Comparison of ENCODE assay signal across 36 mouse cellular contexts in the genomic region with DNA sequence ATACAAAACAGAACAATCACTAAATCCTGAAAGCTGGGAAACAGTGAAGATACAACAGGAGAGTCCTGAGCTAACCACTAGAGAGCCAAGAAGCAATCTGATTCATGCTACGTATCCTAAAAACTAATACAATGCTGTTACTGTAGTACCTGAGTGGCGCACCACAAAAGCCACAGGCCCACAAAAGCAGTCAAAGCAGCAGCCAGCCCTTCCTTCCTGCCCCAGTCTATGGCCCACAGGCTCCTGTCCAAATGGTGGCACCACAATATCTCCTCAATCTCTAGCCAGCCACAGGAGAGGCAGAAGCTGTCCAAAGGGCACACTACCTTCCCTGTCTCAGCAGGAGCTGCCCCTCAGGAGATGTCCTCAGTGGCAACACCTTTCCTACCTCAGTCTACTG. TPM values are rescaled to one million over a fixed set of nuclear protein-coding genes. Genes with fewer than 3 reads are reported as not detected.
"Had no signal": no experiment of that assay in that cellular context is flagged by ENCODE, and none has a peak within 500 bp of the region (broad histone marks: within the 10 kb centered on the region; RNA-seq: fewer than 3 reads in every experiment).

No protein-coding gene starts in this region.

- ATAC-seq: hindbrain, postnatal 0 days; intestine, embryonic 16.5 days; liver, embryonic 12.5 days had no signal

- H3K4me1 ChIP-seq: heart, embryonic 10.5 days; heart, embryonic 12.5 days; hindbrain, embryonic 10.5 days; hindbrain, embryonic 12.5 days; hindbrain, embryonic 15.5 days; kidney, embryonic 15.5 days; limb, embryonic 13.5 days; limb, embryonic 15.5 days; liver, embryonic 12.5 days had no signal

- DNase-seq: gastrocnemius, postnatal 14 days had no signal

- H3K9ac ChIP-seq: heart, embryonic 12.5 days; hindbrain, embryonic 12.5 days; hindbrain, embryonic 15.5 days; kidney, embryonic 15.5 days; limb, embryonic 13.5 days; limb, embryonic 15.5 days; liver, embryonic 12.5 days; liver, embryonic 14.5 days had no signal

- H3K27ac ChIP-seq: heart, embryonic 10.5 days; hindbrain, embryonic 10.5 days; hindbrain, embryonic 12.5 days; hindbrain, embryonic 15.5 days; hindbrain, postnatal 0 days; kidney, embryonic 15.5 days; kidney, postnatal 0 days; limb, embryonic 13.5 days; limb, embryonic 15.5 days; liver, embryonic 12.5 days; liver, embryonic 14.5 days had no signal

- H3K9me3 ChIP-seq: heart, embryonic 10.5 days; heart, embryonic 12.5 days; hindbrain, embryonic 10.5 days; hindbrain, embryonic 12.5 days; hindbrain, embryonic 15.5 days; kidney, embryonic 15.5 days; limb, embryonic 13.5 days; limb, embryonic 15.5 days; liver, embryonic 12.5 days had no signal

- H3K4me2 ChIP-seq: heart, embryonic 12.5 days; hindbrain, embryonic 12.5 days; hindbrain, embryonic 15.5 days; kidney, embryonic 15.5 days; limb, embryonic 13.5 days; limb, embryonic 15.5 days; liver, embryonic 12.5 days had no signal

- H3K36me3 ChIP-seq: heart, embryonic 10.5 days; heart, embryonic 12.5 days; hindbrain, embryonic 10.5 days; hindbrain, embryonic 12.5 days; hindbrain, embryonic 15.5 days; kidney, embryonic 15.5 days; limb, embryonic 13.5 days; limb, embryonic 15.5 days; liver, embryonic 12.5 days had no signal

- H3K4me3 ChIP-seq: heart, embryonic 10.5 days; heart, embryonic 12.5 days; hindbrain, embryonic 10.5 days; hindbrain, embryonic 12.5 days; hindbrain, embryonic 15.5 days; kidney, embryonic 15.5 days; limb, embryonic 13.5 days; limb, embryonic 15.5 days; liver, embryonic 12.5 days had no signal

- H3K27me3 ChIP-seq: heart, embryonic 12.5 days; hindbrain, embryonic 12.5 days; hindbrain, embryonic 15.5 days; kidney, embryonic 15.5 days; limb, embryonic 13.5 days; limb, embryonic 15.5 days; liver, embryonic 12.5 days had no signal

RNA-seq across cellular contexts. Expression of a gene that starts 1.7 kb away (rescaled TPM):
- total RNA-seq: gastrocnemius, adult 18-20 months; gastrocnemius, adult 8-10 months; gastrocnemius, postnatal 14 days; gastrocnemius, postnatal 36 days; heart, adult 18-20 months; heart, adult 8-10 months; heart, postnatal 10 days; heart, postnatal 25 days; layer of hippocampus, adult 8-10 months; layer of hippocampus, postnatal 14 days; layer of hippocampus, postnatal 36 days; left cerebral cortex, adult 18-20 months; left cerebral cortex, postnatal 10 days; left cerebral cortex, postnatal 25 days; left cerebral cortex, postnatal 4 days; liver, adult 2 months had no signal
- polyA plus RNA-seq: gonadal fat pad, adult 2 months; heart, embryonic 10.5 days; heart, embryonic 12.5 days; heart, embryonic 14.5 days; heart, embryonic 16.5 days; hindbrain, embryonic 10.5 days; hindbrain, embryonic 12.5 days; hindbrain, embryonic 15.5 days; hindbrain, postnatal 0 days; intestine, embryonic 14.5 days; intestine, embryonic 16.5 days; kidney, adult 2 months; kidney, embryonic 15.5 days; kidney, postnatal 0 days; large intestine, adult 2 months; limb, embryonic 11.5 days; limb, embryonic 13.5 days; limb, embryonic 15.5 days; liver, adult 2 months; liver, embryonic 12.5 days; liver, embryonic 14.5 days had no signal
